Mouse (Mus musculus) olfactory bulb, adult 2 months (tissue): ENCODE measurements around the gene Eif4e2. TPM values are rescaled to one million over a fixed set of nuclear protein-coding genes. Genes with fewer than 3 reads are reported as not detected.

Experiments
- H3K27ac ChIP-seq: fragments of 200-500 bp; 2 replicates; pipeline ENCODE4 v1.5.1; 2012; ENCODE audit warnings: low read depth, low read length; ENCODE audit not compliant: insufficient read depth
- H3K4me1 ChIP-seq: fragments of 200-500 bp; 2 replicates; pipeline ENCODE4 v1.6.1; 2012; ENCODE audit warnings: low read length; ENCODE audit not compliant: control insufficient read depth, insufficient read depth
- H3K4me3 ChIP-seq: fragments of 200-500 bp; 2 replicates; pipeline ENCODE4 v1.5.1; 2012; ENCODE audit warnings: mild to moderate bottlenecking, low read depth, low read length, moderate library complexity; ENCODE audit not compliant: insufficient read depth
- CTCF ChIP-seq: fragments of 200-500 bp; IDR thresholded peaks from 2 replicates; pipeline ENCODE4 v1.5.1; 2012; ENCODE audit warnings: low read depth, mild to moderate bottlenecking, low read length, moderate library complexity; ENCODE audit not compliant: insufficient read depth
- POLR2A ChIP-seq: fragments of 200-500 bp; IDR thresholded peaks from 2 replicates; pipeline ENCODE4 v1.6.1; 2012; ENCODE audit warnings: mild to moderate bottlenecking, low read depth, low read length, moderate library complexity; ENCODE audit not compliant: insufficient read depth
- WGBS: fragments of 180-500 bp; shearing (Covaris S2); methylation state at CpG from one replicate; pipeline ENCODE4 v1.1.7; 2018; 5-methylcytosine and 5-hydroxymethylcytosine counted together
- polyA plus RNA-seq: library from polyadenylated mRNA; stranded (reverse); fragments of >200 nt; gene quantifications from 2 replicates; pipeline ENCODE4 v1.2.4, GENCODE M21; 2012; ENCODE audit warnings: low replicate concordance; ENCODE audit not compliant: missing spikeins, insufficient read depth, insufficient read length

The Eif4e2 gene
- polyA plus RNA-seq, 1 experiment = not detected

- WGBS = 45% methylated on average over 1 of the region's 1 CpGs
- Histone ChIP-seq H3K4me1 (peaks cover 3% of the 10 kb centered on the region; the same call in 1 of the 2 replicates), H3K27ac (no peak overlapping the region), H3K4me3 (no peak overlapping the region)
- TF ChIP-seq POLR2A (no peak), CTCF (no peak)
Measured at GRCm38 (mm10) chr1:87245430-87245829, 31.7 kb downstream of the Eif4e2 start.

DNA sequence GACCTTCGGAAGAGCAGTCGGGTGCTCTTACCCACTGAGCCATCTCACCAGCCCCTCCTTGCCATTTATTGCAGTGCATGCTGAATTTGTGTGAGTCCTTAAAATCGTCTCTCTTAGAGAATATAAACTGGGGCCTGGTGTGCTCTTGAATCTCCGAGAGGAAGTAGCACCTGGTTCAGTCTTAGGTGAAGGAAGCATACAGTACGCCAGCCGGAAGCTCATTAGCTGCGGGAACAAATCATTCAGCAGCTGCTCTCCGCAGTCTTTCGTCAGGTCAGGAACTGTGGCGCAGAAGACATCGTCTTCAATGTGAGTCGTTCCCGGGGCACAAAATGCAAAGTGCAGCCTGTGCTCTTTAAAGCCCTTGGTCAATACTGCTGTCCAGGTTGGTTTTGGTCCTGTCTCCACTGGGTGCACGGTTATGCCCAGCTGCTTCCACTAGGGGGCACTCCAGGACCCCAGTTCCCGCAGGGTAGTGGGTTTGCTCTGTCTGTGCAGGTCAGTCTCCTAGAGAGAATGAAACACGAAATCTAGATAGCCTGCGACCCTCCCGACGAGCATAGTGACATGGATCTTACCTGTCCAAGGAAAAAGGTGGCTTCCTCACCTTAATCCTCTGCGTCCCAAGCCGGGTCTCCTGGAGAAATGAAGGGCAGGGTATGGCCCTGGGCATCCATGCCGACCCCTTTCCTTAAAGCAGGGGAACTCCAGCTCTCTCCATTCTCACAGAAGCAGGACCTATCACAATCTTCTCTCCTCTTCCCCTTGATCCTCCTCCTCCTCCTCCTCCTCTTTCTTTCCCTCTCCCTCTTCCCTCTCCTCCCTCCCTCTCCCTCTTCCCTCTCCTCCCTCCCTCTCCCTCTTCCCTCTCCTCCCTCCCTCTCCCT lies 32.5 kb downstream of the Eif4e2 start:
- WGBS = 22% methylated on average over 22 of the region's 22 CpGs
- Histone ChIP-seq H3K27ac (no peak overlapping the region), H3K4me1 (peaks cover 3% of the 10 kb centered on the region; the same call in 1 of the 2 replicates), H3K4me3 (peak overlapping the region; percentile 13)
- TF ChIP-seq CTCF (peak; percentile 77), POLR2A (no peak)

DNA sequence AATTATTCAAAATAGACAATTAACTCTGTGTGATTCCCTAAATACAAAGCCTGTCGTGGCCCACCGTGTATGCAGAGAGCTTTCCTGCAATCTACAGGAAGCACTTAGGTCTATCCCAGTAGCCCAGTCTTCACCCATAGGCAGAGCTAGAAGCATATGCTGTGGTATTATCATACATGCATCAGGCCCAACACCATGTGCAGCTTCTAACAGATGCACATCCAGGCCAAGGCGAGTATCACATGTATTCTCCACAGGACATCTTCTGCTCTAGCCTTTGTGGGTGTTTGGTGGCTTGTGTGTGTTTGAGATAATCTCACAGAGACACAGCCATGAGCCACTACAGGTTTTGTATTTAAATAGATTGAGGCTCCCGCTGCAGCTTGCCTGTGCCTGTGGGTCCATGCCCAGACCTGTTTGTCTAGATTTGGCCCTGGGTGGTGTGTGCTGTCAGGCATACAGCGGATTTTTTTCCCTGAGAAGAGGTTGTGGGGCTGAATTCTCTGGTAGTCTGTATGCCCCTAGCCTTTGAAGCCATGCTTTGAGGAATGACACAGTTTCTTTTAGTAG lies 38.4 kb downstream of the Eif4e2 start:
- 74% methylated on average over 5 of the region's 5 CpGs for WGBS
- H3K4me1 ChIP-seq = no peaks in the 10 kb centered on the region
- H3K27ac ChIP-seq = no peak overlapping the region
- TF ChIP-seq POLR2A (no peak), CTCF (no peak)
- no peak overlapping the region for H3K4me3 ChIP-seq

DNA sequence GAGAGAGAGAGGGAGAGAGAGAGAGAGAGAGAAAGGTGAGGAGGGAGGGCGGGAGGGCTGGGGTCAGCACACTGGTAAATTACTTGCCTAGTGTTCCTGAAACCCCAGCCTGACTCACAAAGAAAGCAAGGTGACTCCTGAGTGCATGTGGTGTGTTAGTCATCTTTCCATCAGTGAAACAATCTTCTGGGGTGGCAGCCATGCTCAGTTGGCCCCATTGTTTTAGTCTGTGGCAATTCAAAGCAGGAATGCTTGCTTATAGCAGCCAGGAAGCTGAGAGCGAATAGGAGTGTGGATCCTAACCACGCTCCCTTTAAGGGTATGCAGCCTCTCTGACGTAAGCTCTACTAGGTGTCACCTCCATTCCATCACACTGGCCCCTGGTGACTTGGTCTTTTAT lies 41.5 kb downstream of the Eif4e2 start:
- 0 out of 2 replicates have a peak, but pooled peaks cover 2% of the 10 kb centered on the region for H3K4me1 ChIP-seq
- TF ChIP-seq CTCF = no peak
- TF ChIP-seq POLR2A = no peak
- 91% methylated on average over 4 of the region's 4 CpGs for WGBS
- H3K4me3 ChIP-seq = no peak overlapping the region
- no peak overlapping the region for H3K27ac ChIP-seq

DNA sequence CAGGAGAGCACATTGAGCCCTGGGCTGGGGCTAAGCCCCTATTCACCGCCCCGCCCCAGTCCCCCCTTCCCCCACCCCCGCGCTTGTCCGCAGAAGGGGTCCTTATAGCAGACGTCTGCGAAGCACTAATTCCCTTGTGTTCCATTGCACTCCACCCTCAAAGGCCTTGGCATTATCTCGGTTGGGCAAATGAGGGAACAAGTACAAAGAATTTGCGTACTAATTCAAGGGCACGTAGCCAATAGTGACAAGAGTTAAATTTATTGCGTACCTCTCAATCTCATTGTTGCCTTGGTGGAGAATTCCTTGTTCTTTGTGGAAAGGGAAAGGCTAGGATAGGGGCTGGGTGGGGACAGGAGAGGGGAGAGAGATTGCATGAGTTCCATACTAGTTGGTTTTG lies 44.0 kb downstream of the Eif4e2 start:
- no peak overlapping the region for H3K27ac ChIP-seq
- H3K4me1 ChIP-seq = 0 out of 2 replicates have a peak, but pooled peaks cover 2% of the 10 kb centered on the region
- WGBS = 32% methylated on average over 11 of the region's 11 CpGs
- no peak overlapping the region for H3K4me3 ChIP-seq
- TF ChIP-seq CTCF (no peak), POLR2A (no peak)

GRCm38 (mm10) chr1:87258484-87258883 lies 44.8 kb downstream of the Eif4e2 start:
- peaks cover 5% of the 10 kb centered on the region; the same call in 1 of the 2 replicates for H3K4me1 ChIP-seq
- TF ChIP-seq CTCF (no peak), POLR2A (no peak)
- 18% methylated on average over 14 of the region's 14 CpGs for WGBS

DNA sequence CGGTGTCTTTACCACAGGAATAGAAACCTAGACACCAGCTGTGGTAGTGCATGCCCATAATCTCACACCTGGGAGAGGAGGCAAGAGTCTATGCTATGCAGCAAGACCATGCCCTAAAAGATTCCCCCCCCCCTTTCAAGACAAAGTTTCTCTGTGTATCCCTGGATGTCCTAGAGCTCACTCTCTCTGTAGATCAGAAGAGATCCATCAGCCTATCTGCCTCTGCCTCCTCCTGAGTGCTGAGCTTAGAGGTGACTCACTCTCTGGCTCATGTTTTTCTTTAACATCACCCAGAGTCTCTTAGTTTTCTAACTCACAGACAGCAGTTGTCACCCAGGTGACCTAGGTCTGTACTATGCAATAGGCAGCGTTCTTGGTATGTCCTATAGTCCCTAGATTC lies 45.6 kb downstream of the Eif4e2 start:
- TF ChIP-seq CTCF = no peak
- no peak for TF ChIP-seq POLR2A
- Histone ChIP-seq H3K4me1 (peaks cover 11% of the 10 kb centered on the region), H3K4me3 (no peak overlapping the region), H3K27ac (no peak overlapping the region)
- WGBS = 96% methylated on average over 2 of the region's 2 CpGs

More at GRCm38 (mm10) chr1:87258484-87258883, 44.8 kb downstream of the Eif4e2 start:
- Histone ChIP-seq H3K27ac (no peak overlapping the region), H3K4me3 (no peak overlapping the region)

GRCm38 (mm10) chr1:87263257-87263656 lies 49.5 kb downstream of the Eif4e2 start:
- H3K27ac ChIP-seq = no peak overlapping the region
- H3K4me1 ChIP-seq = peaks cover 17% of the 10 kb centered on the region
- 15% methylated on average over 9 of the region's 9 CpGs for WGBS
- H3K4me3 ChIP-seq = no peak overlapping the region
- TF ChIP-seq POLR2A (no peak), CTCF (no peak)

- TF ChIP-seq CTCF (no peak), POLR2A (no peak)
- Histone ChIP-seq H3K27ac (no peak overlapping the region), H3K4me1 (peaks cover 15% of the 10 kb centered on the region), H3K4me3 (peak overlapping the region; percentile 47)
- WGBS = 6% methylated on average over 12 of the region's 12 CpGs
Measured at GRCm38 (mm10) chr1:87263796-87264133, 50.1 kb downstream of the Eif4e2 start.
